Mouse (Mus musculus) stomach, postnatal 0 days (tissue): ENCODE measurements around the gene Unc50. TPM values are rescaled to one million over a fixed set of nuclear protein-coding genes. Genes with fewer than 3 reads are reported as not detected.
A peak's percentile ranks its signal among the peaks of the same experiment; 100 is the strongest.

Source experiments
- ATAC-seq: fragments of 200-750 bp; cut with Nextera tagmentation; 2 replicates; pipeline ENCODE4 v1.8.0; 2017; ENCODE audit not compliant: low FRiP score, low TSS enrichment
- DNase-seq: peaks from one replicate; pipeline ENCODE4 v3.0.0-alpha.2; 2016; ENCODE audit warnings: low spot score
- H3K27ac ChIP-seq: fragments of 300-500 bp; sonication (generic); replicated peaks from 2 replicates; pipeline ENCODE4 v1.5.1; 2014; ENCODE audit warnings: mild to moderate bottlenecking, control low read depth
- H3K27me3 ChIP-seq: fragments of 300-500 bp; sonication (generic); 2 replicates; pipeline ENCODE4 v1.6.1; 2014; ENCODE audit warnings: low read length; ENCODE audit not compliant: control insufficient read depth, insufficient read depth
- H3K36me3 ChIP-seq: fragments of 300-500 bp; sonication (generic); 2 replicates; pipeline ENCODE4 v1.6.1; 2014; ENCODE audit warnings: low read length, mixed read lengths; ENCODE audit not compliant: control insufficient read depth, insufficient read depth
- H3K4me1 ChIP-seq: fragments of 300-500 bp; sonication (generic); replicated peaks from 2 replicates; pipeline ENCODE4 v1.6.1; 2014; ENCODE audit warnings: antibody characterized with exemption; ENCODE audit not compliant: control insufficient read depth, insufficient read depth
- H3K4me2 ChIP-seq: fragments of 300-500 bp; sonication (generic); replicated peaks from 2 replicates; pipeline ENCODE4 v1.6.1; 2014; ENCODE audit warnings: low read depth, mild to moderate bottlenecking, control low read depth, moderate library complexity
- H3K4me3 ChIP-seq: fragments of 300-500 bp; sonication (generic); 2 replicates; pipeline ENCODE4 v1.5.1; 2014; ENCODE audit warnings: low read depth, low read length, control low read depth
- H3K9ac ChIP-seq: fragments of 300-500 bp; sonication (generic); 2 replicates; pipeline ENCODE4 v1.6.1; 2014; ENCODE audit warnings: mild to moderate bottlenecking, low read length, control low read depth, mixed read lengths
- H3K9me3 ChIP-seq: fragments of 300-500 bp; sonication (generic); 2 replicates; pipeline ENCODE4 v1.6.1; 2016; ENCODE audit warnings: low read length; ENCODE audit not compliant: control insufficient read depth
- CTCF ChIP-seq: IDR thresholded peaks from 2 replicates; pipeline ENCODE4 v1.5.1; 2016; ENCODE audit warnings: antibody characterized with exemption, low read depth, mild to moderate bottlenecking, moderate library complexity
- EP300 ChIP-seq: optimal IDR thresholded peaks from 2 replicates; pipeline ENCODE3; 2016; ENCODE audit warnings: antibody characterized with exemption
- WGBS: fragments of 180-500 bp; shearing (Covaris S2); extraction: QIAGEN DNeasy Blood & Tissue Kit; methylation state at CpG from one replicate; pipeline ENCODE4 v1.1.7; 2014; 5-methylcytosine and 5-hydroxymethylcytosine counted together
- polyA plus RNA-seq: library from polyadenylated mRNA; unstranded; fragments of >200 nt; fragmentation: Nextera tagmentation; extraction: Ambion mirVana; gene quantifications from 2 replicates; pipeline ENCODE4 v1.2.1, GENCODE M21; 2015

Unc50 gene
- polyA plus RNA-seq, 1 experiment from 2014 or later, result 141 TPM

DNA sequence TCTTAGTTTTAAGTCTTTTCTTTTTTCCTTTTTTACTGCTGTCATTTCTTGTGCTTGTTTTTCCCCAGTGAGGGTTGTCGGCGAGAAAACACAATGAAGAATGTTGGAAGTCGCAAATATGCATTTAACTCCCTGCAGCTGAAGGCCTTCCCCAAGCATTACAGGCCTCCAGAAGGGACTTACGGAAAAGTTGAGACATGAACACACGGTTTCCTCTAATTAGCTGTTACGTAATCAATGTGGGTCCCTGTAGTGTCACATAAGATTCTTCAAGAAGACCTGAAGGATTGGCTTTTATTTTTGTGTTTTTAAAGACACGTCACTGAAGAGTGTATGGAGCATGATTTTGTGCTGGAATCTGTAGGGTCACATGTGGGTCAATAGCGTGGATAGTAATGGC is 21.9 kb upstream of the Unc50 start:
- DNase-seq, result no peak
- H3K27me3 ChIP-seq, result no peaks in the 10 kb centered on the region
- ATAC-seq, result no peak
- H3K4me2 ChIP-seq, result no peak overlapping the region
- no peak overlapping the region for H3K9ac ChIP-seq
- TF ChIP-seq CTCF (no peak), EP300 (no peak)
- no peaks in the 10 kb centered on the region for H3K4me1 ChIP-seq
- H3K27ac ChIP-seq, result no peak overlapping the region
- H3K36me3 ChIP-seq, result 0 out of 2 replicates have a peak, but pooled peaks cover 4% of the 10 kb centered on the region
- H3K4me3 ChIP-seq, result no peak overlapping the region
- no peaks in the 10 kb centered on the region for H3K9me3 ChIP-seq
- 85% methylated on average over 8 of the region's 8 CpGs for WGBS

DNA sequence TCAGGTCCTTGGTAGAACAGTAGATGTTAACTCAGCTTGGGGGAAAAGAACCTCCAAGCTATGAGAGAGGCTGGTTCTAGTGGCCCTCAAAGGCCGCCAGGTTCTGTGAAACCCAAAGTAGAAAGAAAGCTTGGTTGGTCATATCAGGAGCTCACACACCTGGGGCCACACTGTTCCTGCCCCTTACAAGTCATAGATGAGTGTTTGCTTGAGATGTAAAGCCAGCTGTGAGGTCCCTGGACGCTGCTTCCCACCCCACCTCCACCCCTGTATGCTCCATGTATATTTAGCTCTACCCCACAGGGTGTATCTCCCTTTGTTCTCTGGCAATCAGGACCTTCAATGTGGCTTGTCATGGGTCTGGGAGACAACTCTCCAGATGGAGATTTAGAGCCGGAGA is 21.3 kb upstream of the Unc50 start:
- no peak overlapping the region for H3K4me3 ChIP-seq
- ATAC-seq, result no peak
- DNase-seq, result no peak
- H3K27ac ChIP-seq, result no peak overlapping the region
- 75% methylated on average over 3 of the region's 3 CpGs for WGBS
- H3K9ac ChIP-seq, result no peak overlapping the region
- TF ChIP-seq EP300, result no peak
- no peak for TF ChIP-seq CTCF
- no peaks in the 10 kb centered on the region for H3K4me1 ChIP-seq
- H3K9me3 ChIP-seq, result no peaks in the 10 kb centered on the region
- no peak overlapping the region for H3K4me2 ChIP-seq
- H3K36me3 ChIP-seq, result 0 out of 2 replicates have a peak, but pooled peaks cover 4% of the 10 kb centered on the region
- no peaks in the 10 kb centered on the region for H3K27me3 ChIP-seq

DNA sequence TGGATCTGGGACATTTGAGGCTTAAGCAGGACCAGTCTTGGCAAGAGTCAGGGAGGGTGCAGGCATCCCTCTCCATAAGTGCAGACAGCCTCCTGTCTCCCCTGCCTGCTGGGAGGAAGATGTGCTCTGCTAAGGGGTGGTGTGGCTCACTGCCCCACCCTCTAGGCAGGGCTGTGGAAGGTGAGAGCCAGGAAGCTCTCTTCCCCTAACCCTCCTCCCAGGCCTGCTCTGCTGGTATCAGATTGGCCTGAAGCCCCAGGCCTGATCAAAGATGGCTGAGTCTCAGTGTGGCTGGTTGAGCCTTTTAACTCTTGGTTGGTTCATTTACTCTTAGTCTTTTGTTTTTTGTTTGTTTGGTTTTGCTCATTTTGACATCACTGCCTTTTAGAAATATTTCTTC is 20.3 kb upstream of the Unc50 start:
- no peak overlapping the region for H3K4me3 ChIP-seq
- DNase-seq (no peak), ATAC-seq (no peak)
- H3K9ac ChIP-seq, result no peak overlapping the region; the same call in 1 of the 2 replicates
- no peaks in the 10 kb centered on the region for H3K9me3 ChIP-seq
- TF ChIP-seq CTCF (no peak), EP300 (no peak)
- no peaks in the 10 kb centered on the region for H3K4me1 ChIP-seq
- no peak overlapping the region for H3K4me2 ChIP-seq
- 0 out of 2 replicates have a peak, but pooled peaks cover 4% of the 10 kb centered on the region for H3K36me3 ChIP-seq
- no peaks in the 10 kb centered on the region for H3K27me3 ChIP-seq
- no peak overlapping the region for H3K27ac ChIP-seq

DNA sequence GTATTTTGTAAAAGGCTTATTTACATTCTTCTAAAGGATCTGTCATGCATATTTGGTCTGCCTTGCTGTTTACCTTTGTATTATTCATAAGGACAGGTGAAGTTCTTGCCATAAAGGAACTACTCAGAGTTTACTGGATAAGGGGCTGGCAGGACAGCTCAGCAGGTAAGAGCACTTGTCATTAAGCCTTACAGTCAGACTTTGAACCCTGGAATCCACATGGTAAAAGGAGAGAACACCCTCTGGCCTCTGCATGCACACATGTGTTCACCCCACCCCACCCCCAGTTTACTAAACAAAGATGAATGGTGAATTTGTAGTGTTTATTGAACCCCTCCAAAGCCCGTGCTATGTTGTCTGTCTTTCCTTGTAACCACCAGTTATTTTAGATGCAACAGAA is 14.5 kb upstream of the Unc50 start:
- TF ChIP-seq EP300 (no peak), CTCF (no peak)
- Histone ChIP-seq H3K4me3 (no peak overlapping the region), H3K9me3 (no peaks in the 10 kb centered on the region), H3K27me3 (no peaks in the 10 kb centered on the region), H3K27ac (no peak overlapping the region), H3K4me1 (no peaks in the 10 kb centered on the region), H3K9ac (no peak overlapping the region), H3K36me3 (peaks cover 8% of the 10 kb centered on the region), H3K4me2 (no peak overlapping the region)
- ATAC-seq, result no peak
- 79% methylated on average over 1 of the region's 1 CpGs for WGBS
- DNase-seq, result no peak

DNA sequence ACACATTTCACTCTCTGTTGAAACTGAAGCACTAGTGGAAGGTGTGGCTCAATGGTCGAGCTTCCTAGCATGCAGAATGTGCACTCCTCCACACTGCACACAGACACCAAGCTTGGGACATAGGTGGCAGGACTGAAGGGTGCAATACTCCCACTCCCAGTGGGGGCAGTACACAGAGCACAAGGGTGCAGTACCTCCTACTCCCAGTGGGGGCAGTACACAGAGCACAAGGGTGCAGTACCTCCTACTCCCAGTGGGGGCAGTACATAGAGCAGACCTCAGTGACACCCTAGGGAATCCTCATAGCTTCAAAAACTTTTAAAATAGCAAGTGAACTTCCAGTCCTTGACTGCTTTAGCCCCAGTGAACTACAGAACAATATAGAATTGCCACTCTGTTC is 10.5 kb upstream of the Unc50 start:
- peaks cover 8% of the 10 kb centered on the region for H3K36me3 ChIP-seq
- no peaks in the 10 kb centered on the region for H3K9me3 ChIP-seq
- H3K4me2 ChIP-seq, result no peak overlapping the region
- no peak overlapping the region for H3K27ac ChIP-seq
- no peaks in the 10 kb centered on the region for H3K4me1 ChIP-seq
- H3K4me3 ChIP-seq, result no peak overlapping the region
- 93% methylated on average over 1 of the region's 1 CpGs for WGBS
- H3K27me3 ChIP-seq, result no peaks in the 10 kb centered on the region
- no peak overlapping the region for H3K9ac ChIP-seq
- TF ChIP-seq EP300 (no peak), CTCF (peak; percentile 99)
- ATAC-seq, result peak; percentile 84
- peak; percentile 27 for DNase-seq

DNA sequence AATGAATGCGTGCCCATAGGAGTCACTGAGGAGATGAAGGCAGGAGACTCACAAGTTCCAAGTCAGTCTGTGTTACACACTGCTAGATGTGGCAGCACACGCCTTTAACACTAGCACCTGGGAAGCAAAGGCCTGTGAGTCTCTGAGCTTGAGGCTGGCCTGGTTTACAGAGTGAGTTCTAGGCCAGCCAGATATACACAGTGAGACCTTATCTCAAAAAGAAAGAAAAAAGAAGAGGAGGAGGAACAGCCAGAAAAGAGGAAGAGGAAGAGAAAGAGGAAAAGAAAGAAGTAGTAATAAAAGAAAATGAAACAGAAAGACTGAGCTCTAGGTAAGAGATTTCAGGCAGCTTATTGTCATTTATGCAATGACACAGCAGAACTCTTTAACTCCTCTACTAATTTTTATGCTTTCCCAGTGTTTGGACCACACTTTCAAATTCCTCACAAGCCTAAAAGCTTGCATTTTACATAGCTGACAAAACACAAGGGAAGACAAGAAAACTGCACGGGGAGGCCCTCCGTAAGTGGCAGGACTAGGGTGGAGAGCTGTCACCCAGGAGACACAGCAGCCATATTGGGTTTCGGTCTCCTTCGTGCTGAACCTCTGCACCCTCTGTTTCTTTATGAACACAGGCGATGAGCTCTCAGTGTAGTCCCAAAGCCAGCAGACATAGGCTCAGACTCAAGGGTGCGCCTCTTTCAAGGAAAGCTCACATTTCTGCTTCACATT is 2.6 kb upstream of the Unc50 start:
- 95% methylated on average over 8 of the region's 8 CpGs for WGBS
- H3K36me3 ChIP-seq, result no peaks in the 10 kb centered on the region
- H3K27ac ChIP-seq, result no peak overlapping the region
- H3K4me2 ChIP-seq, result no peak overlapping the region
- H3K4me1 ChIP-seq, result no peaks in the 10 kb centered on the region
- TF ChIP-seq CTCF (no peak), EP300 (no peak)
- H3K9ac ChIP-seq, result no peak overlapping the region
- H3K4me3 ChIP-seq, result no peak overlapping the region
- DNase-seq, result no peak
- no peaks in the 10 kb centered on the region for H3K9me3 ChIP-seq
- H3K27me3 ChIP-seq, result no peaks in the 10 kb centered on the region
- ATAC-seq, result no peak
